10 mouse cellular contexts compared by ENCODE assay signal in genomic region chr5:109554091-109555050, GRCm38 (mm10). TPM values are rescaled to one million over a fixed set of nuclear protein-coding genes. Genes with fewer than 3 reads are reported as not detected.
DNase-seq lines count a peak whose midpoint lies in the region; ATAC-seq lines count a peak whose summit lies in the region.
"Had no signal": no experiment of that assay in that cellular context is flagged by ENCODE, and none has a peak within 500 bp of the region (broad histone marks: within the 10 kb centered on the region; RNA-seq: fewer than 3 reads in every experiment).

No protein-coding gene starts in this region.

- H3K9me3 ChIP-seq in intestine, embryonic 14.5 days (ENCODE audit: control insufficient read depth, low read length) = peaks cover 50% of the 10 kb centered on the region
- peaks cover 17% of the 10 kb centered on the region for H3K9me3 ChIP-seq in intestine, embryonic 15.5 days
- peaks cover 61% of the 10 kb centered on the region for H3K9me3 ChIP-seq in midbrain, embryonic 14.5 days (ENCODE audit: control insufficient read depth, low read length)
- peaks cover 5% of the 10 kb centered on the region; the same call in 1 of the 2 replicates for H3K9me3 ChIP-seq in neural tube, embryonic 15.5 days (replicated peaks)

- H3K36me3 ChIP-seq in intestine, embryonic 14.5 days (ENCODE audit: control insufficient read depth, insufficient read depth, low read length) = no peaks in the 10 kb centered on the region
- peaks cover 19% of the 10 kb centered on the region for H3K36me3 ChIP-seq in intestine, embryonic 15.5 days
- 0 out of 2 replicates have a peak, but pooled peaks cover 3% of the 10 kb centered on the region for H3K36me3 ChIP-seq in midbrain, embryonic 14.5 days (ENCODE audit: control insufficient read depth, insufficient read depth, low read length)
- H3K36me3 ChIP-seq in neural tube, embryonic 15.5 days = peaks cover 23% of the 10 kb centered on the region

- H3K4me1 ChIP-seq in intestine, embryonic 14.5 days (replicated peaks; ENCODE audit: control insufficient read depth, insufficient read depth, low read length) = no peaks in the 10 kb centered on the region
- no peaks in the 10 kb centered on the region for H3K4me1 ChIP-seq in intestine, embryonic 15.5 days (replicated peaks)
- no peaks in the 10 kb centered on the region for H3K4me1 ChIP-seq in midbrain, embryonic 14.5 days (ENCODE audit: control insufficient read depth, insufficient read depth, low read length)
- no peaks in the 10 kb centered on the region for H3K4me1 ChIP-seq in neural tube, embryonic 15.5 days

- no peaks in the 10 kb centered on the region for H3K27me3 ChIP-seq in intestine, embryonic 14.5 days (replicated peaks; ENCODE audit: control insufficient read depth, insufficient read depth, low read length)
- H3K27me3 ChIP-seq in intestine, embryonic 15.5 days (replicated peaks) = no peaks in the 10 kb centered on the region
- H3K27me3 ChIP-seq in midbrain, embryonic 14.5 days (ENCODE audit: control insufficient read depth, insufficient read depth, low read length) = no peaks in the 10 kb centered on the region
- H3K27me3 ChIP-seq in neural tube, embryonic 15.5 days (replicated peaks) = no peaks in the 10 kb centered on the region

- H3K4me2 ChIP-seq in intestine, embryonic 14.5 days (ENCODE audit: low read length) = no peak overlapping the region
- H3K4me2 ChIP-seq in intestine, embryonic 15.5 days (replicated peaks) = no peak overlapping the region
- H3K4me2 ChIP-seq in midbrain, embryonic 14.5 days (ENCODE audit: low read length) = no peak overlapping the region
- H3K4me2 ChIP-seq in neural tube, embryonic 15.5 days = no peak overlapping the region

- DNase-seq in intestine, embryonic 14.5 days (ENCODE audit: low spot score) = peak; percentile 57
- DNase-seq in spleen, adult 18-20 months = peak; percentile 14 to 16
- DNase-seq in spleen, adult 12 weeks (ENCODE audit: low spot score) = no peak
- DNase-seq in cerebellum, adult 8-10 months = peak; percentile 61
- DNase-seq in thymus, postnatal 4 days = peak; percentile 54
- DNase-seq in midbrain, embryonic 14.5 days = no peak
- DNase-seq: forebrain, postnatal 0 days had no signal

- no peak overlapping the region for H3K27ac ChIP-seq in intestine, embryonic 14.5 days (ENCODE audit: low read depth)
- no peak overlapping the region for H3K27ac ChIP-seq in intestine, embryonic 15.5 days
- H3K27ac ChIP-seq in midbrain, embryonic 14.5 days (replicated peaks; ENCODE audit: low read depth, low read length) = no peak overlapping the region
- no peak overlapping the region for H3K27ac ChIP-seq in neural tube, embryonic 15.5 days (replicated peaks)

- H3K9ac ChIP-seq in intestine, embryonic 14.5 days (ENCODE audit: low read length) = no peak overlapping the region
- no peak overlapping the region for H3K9ac ChIP-seq in intestine, embryonic 15.5 days
- no peak overlapping the region for H3K9ac ChIP-seq in midbrain, embryonic 14.5 days (replicated peaks; ENCODE audit: low read length)
- H3K9ac ChIP-seq in neural tube, embryonic 15.5 days (replicated peaks) = no peak overlapping the region
- H3K9ac ChIP-seq: forebrain, postnatal 0 days had no signal

- ATAC-seq in intestine, embryonic 14.5 days (replicated peaks; ENCODE audit: low FRiP score, low TSS enrichment, low read depth) = no peak
- ATAC-seq in intestine, embryonic 15.5 days = no peak
- ATAC-seq in midbrain, embryonic 14.5 days (ENCODE audit: low FRiP score, low TSS enrichment) = no peak
- no peak for ATAC-seq in neural tube, embryonic 15.5 days (ENCODE audit: low FRiP score)
- ATAC-seq: forebrain, postnatal 0 days; midbrain, embryonic 16.5 days had no signal

- no peak overlapping the region for H3K4me3 ChIP-seq in intestine, embryonic 14.5 days (ENCODE audit: low read depth, low read length)
- H3K4me3 ChIP-seq in intestine, embryonic 15.5 days (replicated peaks) = no peak overlapping the region
- H3K4me3 ChIP-seq in midbrain, embryonic 14.5 days (replicated peaks; ENCODE audit: low read depth, low read length) = no peak overlapping the region
- no peak overlapping the region for H3K4me3 ChIP-seq in neural tube, embryonic 15.5 days (replicated peaks)

- WGBS in intestine, embryonic 14.5 days = 81% methylated on average over 30 of the region's 30 CpGs
- 83% methylated on average over 30 of the region's 30 CpGs for WGBS in intestine, embryonic 15.5 days
- 87% methylated on average over 30 of the region's 30 CpGs for WGBS in midbrain, embryonic 14.5 days
- WGBS in neural tube, embryonic 15.5 days = 86% methylated on average over 30 of the region's 30 CpGs

RNA-seq across cellular contexts. Expression of gene Crlf2, which starts 4.4 kb away (rescaled TPM):
- polyA plus RNA-seq in intestine, embryonic 14.5 days (2014; fragmentation: Nextera tagmentation; extraction: Ambion mirVana) = 10.8 and 11.0 TPM in 2 replicates
- 12.3 and 14.1 TPM in 2 replicates for polyA plus RNA-seq in intestine, embryonic 15.5 days (2015; fragmentation: Nextera tagmentation; extraction: Ambion mirVana)
- 9.3 and 18.1 TPM in 2 replicates for polyA plus RNA-seq in midbrain, embryonic 14.5 days (2014; fragmentation: Nextera tagmentation; extraction: Ambion mirVana)
- polyA plus RNA-seq in neural tube, embryonic 15.5 days (2015; fragmentation: Nextera tagmentation; extraction: Ambion mirVana) = 23.2 and 23.6 TPM in 2 replicates

Comparison
In these comparisons a context has a peak if more than half of its experiments do, and no peak if none do; other contexts are left out.
1. DNase-seq: peak in intestine, embryonic 14.5 days (single experiment), spleen, adult 18-20 months (2 of 2), cerebellum, adult 8-10 months (single experiment) and thymus, postnatal 4 days (single experiment); none in spleen, adult 12 weeks (single experiment) and midbrain, embryonic 14.5 days (single experiment).